Mouse (Mus musculus): ENCODE results near the gene Atf1. TPM values are rescaled to one million over a fixed set of nuclear protein-coding genes. Genes with fewer than 3 reads are reported as not detected.
"Not testable (repeated sequence)": the region's sequence is repeated elsewhere in the genome, so short reads cannot be mapped to it uniquely, and the experiment has no call there.

Atf1 gene
- polyA plus RNA-seq, 1 experiment from 2014 or later: 13.2 TPM

DNA sequence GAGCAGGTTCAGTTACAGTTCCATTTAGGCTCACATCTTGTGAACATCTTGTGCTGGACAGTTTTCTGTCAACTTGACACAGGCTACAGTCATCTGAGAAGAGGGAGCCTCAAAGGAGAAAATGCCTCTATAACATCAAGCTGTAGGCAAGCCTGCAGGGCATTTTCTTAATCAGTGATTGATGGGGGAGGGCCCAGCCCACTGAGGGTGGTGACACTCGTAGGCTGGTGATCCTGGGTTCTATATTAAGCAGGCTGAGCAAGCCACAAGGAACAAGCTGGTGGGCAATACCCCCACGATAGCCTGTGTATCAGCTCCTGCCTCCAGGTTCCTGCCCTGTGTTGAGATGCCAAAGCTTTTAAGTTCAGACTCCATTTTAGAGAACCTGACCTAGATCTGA, 41.3 kb downstream of the Atf1 start:
- no peak overlapping the region for H3K4me2 ChIP-seq (replicated peaks)
- no peaks in the 10 kb centered on the region for H3K27me3 ChIP-seq (ENCODE audit: control insufficient read depth, insufficient read depth, low read length)
- H3K4me1 ChIP-seq (replicated peaks; ENCODE audit: control insufficient read depth, insufficient read depth, low read length): no peaks in the 10 kb centered on the region
- no peak overlapping the region for H3K27ac ChIP-seq
- 84% methylated on average over 2 of the region's 2 CpGs for WGBS
- no peak overlapping the region for H3K4me3 ChIP-seq (replicated peaks; ENCODE audit: low read length)
- DNase-seq (ENCODE audit: low spot score) (no peak), ATAC-seq (ENCODE audit: low FRiP score) (no peak)
- no peak overlapping the region for H3K9ac ChIP-seq
- no peaks in the 10 kb centered on the region for H3K36me3 ChIP-seq (replicated peaks; ENCODE audit: control insufficient read depth, insufficient read depth)
- H3K9me3 ChIP-seq (ENCODE audit: control insufficient read depth, low read length): no peaks in the 10 kb centered on the region

DNA sequence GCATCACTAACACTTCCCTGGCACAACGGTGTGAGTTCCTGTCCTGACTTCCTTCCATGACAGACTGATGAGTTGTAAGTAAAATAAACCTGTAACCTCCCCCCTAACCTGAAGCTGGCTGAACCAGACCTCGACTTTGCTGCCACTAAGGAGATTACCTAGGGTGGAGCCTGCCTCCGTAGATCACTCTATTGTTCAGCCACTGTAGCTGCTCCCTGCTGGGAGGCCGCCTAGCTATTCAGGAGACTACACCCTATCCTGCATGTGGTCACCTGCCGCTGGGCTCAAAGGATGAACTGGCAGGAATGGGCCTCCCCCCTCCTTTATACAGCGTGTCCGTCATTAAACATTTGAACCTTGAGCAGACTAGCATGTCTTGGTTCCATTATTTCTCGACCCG, 42.2 kb downstream of the Atf1 start:
- DNase-seq (ENCODE audit: low spot score): no peak
- no peak for ATAC-seq (ENCODE audit: low FRiP score)
- Histone ChIP-seq H3K4me1 (replicated peaks; ENCODE audit: control insufficient read depth, insufficient read depth, low read length) (no peaks in the 10 kb centered on the region), H3K4me2 (replicated peaks) (no peak overlapping the region), H3K36me3 (replicated peaks; ENCODE audit: control insufficient read depth, insufficient read depth) (no peaks in the 10 kb centered on the region), H3K9ac (no peak overlapping the region), H3K4me3 (replicated peaks; ENCODE audit: low read length) (no peak overlapping the region), H3K9me3 (ENCODE audit: control insufficient read depth, low read length) (no peaks in the 10 kb centered on the region), H3K27ac (no peak overlapping the region), H3K27me3 (ENCODE audit: control insufficient read depth, insufficient read depth, low read length) (no peaks in the 10 kb centered on the region)
- WGBS: 13% methylated on average over 9 of the region's 9 CpGs

DNA sequence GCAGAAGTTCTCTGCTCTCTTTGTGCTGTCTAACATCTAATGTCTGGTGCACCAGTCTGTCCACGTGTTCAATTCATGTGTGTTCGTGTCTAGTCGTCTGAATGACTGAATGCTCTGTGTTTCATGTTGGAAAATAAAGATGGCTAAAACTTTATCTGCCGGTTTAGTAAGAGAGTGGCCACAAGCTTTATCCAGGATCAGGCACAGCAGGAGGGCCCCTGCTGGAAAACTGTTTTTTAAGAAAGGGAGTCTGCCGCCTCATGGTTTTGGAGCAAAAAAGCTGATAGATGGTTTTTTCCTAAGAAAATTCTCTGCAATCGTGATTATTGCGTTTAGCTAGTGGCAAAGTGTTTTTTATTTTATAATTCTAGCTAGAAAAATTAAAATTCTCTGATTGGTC, 43.0 kb downstream of the Atf1 start:
- not testable (repeated sequence) for H3K36me3 ChIP-seq (replicated peaks; ENCODE audit: control insufficient read depth, insufficient read depth); H3K4me2 ChIP-seq (replicated peaks); ATAC-seq (ENCODE audit: low FRiP score); H3K27ac ChIP-seq; H3K4me3 ChIP-seq (replicated peaks; ENCODE audit: low read length); H3K9ac ChIP-seq; H3K9me3 ChIP-seq (ENCODE audit: control insufficient read depth, low read length); H3K27me3 ChIP-seq (ENCODE audit: control insufficient read depth, insufficient read depth, low read length); H3K4me1 ChIP-seq (replicated peaks; ENCODE audit: control insufficient read depth, insufficient read depth, low read length); DNase-seq (ENCODE audit: low spot score)
- 24% methylated on average over 7 of the region's 7 CpGs for WGBS

DNA sequence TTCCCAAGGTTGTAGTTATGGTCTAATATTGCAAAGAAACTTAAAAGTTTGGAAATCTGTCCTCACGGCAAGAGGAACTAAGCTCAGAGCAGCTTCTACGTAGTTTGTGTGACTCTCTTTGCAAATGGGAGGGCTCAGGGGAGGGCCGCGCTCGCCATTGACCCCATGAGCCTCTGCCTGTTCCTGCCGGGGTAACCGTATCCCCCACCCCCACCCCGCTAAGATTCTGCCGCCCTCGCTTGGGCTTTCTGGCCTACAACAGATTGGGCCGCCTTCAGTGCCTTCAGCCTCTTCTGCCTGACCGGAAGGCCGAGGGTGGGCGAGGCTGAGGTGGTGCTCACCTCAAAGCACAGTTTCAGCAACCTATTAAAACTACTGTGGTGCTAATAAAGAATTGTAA, 43.8 kb downstream of the Atf1 start:
- H3K9ac ChIP-seq: no peak overlapping the region
- H3K36me3 ChIP-seq (replicated peaks; ENCODE audit: control insufficient read depth, insufficient read depth): no peaks in the 10 kb centered on the region
- no peaks in the 10 kb centered on the region for H3K27me3 ChIP-seq (ENCODE audit: control insufficient read depth, insufficient read depth, low read length)
- H3K4me1 ChIP-seq (replicated peaks; ENCODE audit: control insufficient read depth, insufficient read depth, low read length): no peaks in the 10 kb centered on the region
- DNase-seq (ENCODE audit: low spot score) (no peak), ATAC-seq (ENCODE audit: low FRiP score) (no peak)
- H3K4me2 ChIP-seq (replicated peaks): no peak overlapping the region
- no peak overlapping the region for H3K27ac ChIP-seq
- no peak overlapping the region for H3K4me3 ChIP-seq (replicated peaks; ENCODE audit: low read length)
- no peaks in the 10 kb centered on the region for H3K9me3 ChIP-seq (ENCODE audit: control insufficient read depth, low read length)
- 62% methylated on average over 14 of the region's 14 CpGs for WGBS

DNA sequence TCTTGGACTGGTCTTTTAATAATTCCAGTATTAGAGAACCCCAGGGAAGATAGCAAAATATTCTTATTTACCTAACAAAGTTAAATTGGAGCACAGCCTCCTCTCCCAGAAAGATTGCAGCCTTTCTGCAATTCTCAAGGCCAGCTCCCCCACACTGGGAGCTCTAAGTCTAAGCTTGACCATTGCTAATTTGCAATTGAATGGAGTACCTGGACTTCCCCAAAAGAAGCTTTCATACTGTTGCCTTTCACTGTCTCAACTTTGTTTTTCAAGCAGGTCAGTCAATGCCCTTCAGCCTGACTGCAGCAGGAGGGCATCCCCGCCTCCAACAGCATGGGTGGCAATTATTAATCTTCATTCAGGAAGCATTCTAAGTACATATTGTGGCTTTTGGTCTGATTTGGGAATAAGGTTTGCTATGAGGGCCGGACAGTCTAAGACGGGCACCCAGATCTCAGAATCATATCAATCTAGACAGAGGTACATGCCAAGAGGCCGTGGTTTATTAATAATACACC, 46.2 kb downstream of the Atf1 start:
- not testable (repeated sequence) for H3K4me3 ChIP-seq (replicated peaks; ENCODE audit: low read length); ATAC-seq (ENCODE audit: low FRiP score); H3K9ac ChIP-seq; H3K27ac ChIP-seq; H3K27me3 ChIP-seq (ENCODE audit: control insufficient read depth, insufficient read depth, low read length); DNase-seq (ENCODE audit: low spot score); H3K4me2 ChIP-seq (replicated peaks); H3K36me3 ChIP-seq (replicated peaks; ENCODE audit: control insufficient read depth, insufficient read depth); H3K4me1 ChIP-seq (replicated peaks; ENCODE audit: control insufficient read depth, insufficient read depth, low read length); H3K9me3 ChIP-seq (ENCODE audit: control insufficient read depth, low read length)
- 91% methylated on average over 4 of the region's 4 CpGs for WGBS

DNA sequence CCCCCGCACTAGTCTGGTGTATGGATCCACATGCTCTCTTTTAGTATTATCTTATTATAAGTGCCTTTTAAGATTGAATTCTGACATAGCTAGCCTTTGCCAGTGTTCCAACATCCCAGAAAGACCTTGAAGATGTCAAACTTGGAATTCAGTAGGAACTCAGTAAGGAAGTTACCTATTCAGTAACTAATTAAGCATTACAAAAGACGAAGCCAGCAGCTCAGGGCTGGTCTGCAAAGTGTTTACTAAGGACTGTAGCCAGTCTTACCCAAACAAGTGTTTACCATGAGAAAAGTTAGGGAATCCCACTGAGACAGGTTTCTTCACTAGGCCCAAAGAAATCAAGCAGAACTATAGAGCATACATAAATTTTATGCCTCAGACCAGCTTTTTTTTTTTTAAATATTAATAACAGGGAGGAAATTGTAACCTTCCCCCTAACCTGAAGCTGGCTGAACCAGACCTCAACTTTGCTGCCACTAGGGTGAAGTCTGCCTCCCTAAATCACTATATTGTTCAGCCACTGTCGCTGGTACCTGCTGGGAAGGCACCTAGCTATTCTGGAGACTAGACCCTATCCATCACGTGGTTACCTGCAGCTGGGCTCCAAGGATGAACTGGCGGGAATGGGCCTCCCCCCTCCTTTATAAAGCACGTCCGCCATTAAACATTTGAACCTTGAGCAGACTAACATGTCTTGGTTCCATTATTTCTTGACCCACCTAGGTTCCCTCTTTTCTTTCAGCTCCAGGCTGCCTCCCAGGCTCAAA, 47.4 kb downstream of the Atf1 start:
- no peaks in the 10 kb centered on the region for H3K36me3 ChIP-seq (replicated peaks; ENCODE audit: control insufficient read depth, insufficient read depth)
- H3K27ac ChIP-seq: no peak overlapping the region
- ATAC-seq (ENCODE audit: low FRiP score) (no peak), DNase-seq (ENCODE audit: low spot score) (no peak)
- no peak overlapping the region for H3K4me2 ChIP-seq (replicated peaks)
- no peaks in the 10 kb centered on the region for H3K27me3 ChIP-seq (ENCODE audit: control insufficient read depth, insufficient read depth, low read length)
- WGBS: 90% methylated on average over 7 of the region's 7 CpGs
- H3K9ac ChIP-seq: no peak overlapping the region
- no peak overlapping the region for H3K4me3 ChIP-seq (replicated peaks; ENCODE audit: low read length)
- no peaks in the 10 kb centered on the region for H3K9me3 ChIP-seq (ENCODE audit: control insufficient read depth, low read length)
- H3K4me1 ChIP-seq (replicated peaks; ENCODE audit: control insufficient read depth, insufficient read depth, low read length): no peaks in the 10 kb centered on the region

DNA sequence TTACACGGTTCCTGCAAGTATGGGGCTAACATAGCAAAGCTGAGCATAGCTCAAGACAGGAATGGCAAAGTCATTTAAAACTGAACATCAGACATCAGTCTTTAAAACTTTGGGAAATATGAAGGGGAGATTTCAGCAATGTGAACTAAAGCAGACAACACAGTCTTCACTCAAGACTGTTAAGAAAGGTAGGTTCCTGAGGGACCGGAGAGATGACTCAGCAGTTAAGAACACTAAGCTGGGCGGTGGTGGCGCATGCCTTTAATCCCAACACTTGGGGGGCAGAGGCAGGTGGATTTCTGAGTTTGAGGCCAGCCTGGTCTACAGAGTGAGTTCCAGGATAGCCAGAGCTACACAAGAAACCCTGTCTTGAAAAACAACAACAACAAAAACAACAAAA, 48.8 kb downstream of the Atf1 start:
- no peak overlapping the region for H3K4me2 ChIP-seq (replicated peaks)
- no peak overlapping the region for H3K9ac ChIP-seq
- no peak overlapping the region for H3K27ac ChIP-seq
- H3K9me3 ChIP-seq (ENCODE audit: control insufficient read depth, low read length): no peaks in the 10 kb centered on the region
- no peaks in the 10 kb centered on the region for H3K27me3 ChIP-seq (ENCODE audit: control insufficient read depth, insufficient read depth, low read length)
- 94% methylated on average over 4 of the region's 4 CpGs for WGBS
- H3K36me3 ChIP-seq (replicated peaks; ENCODE audit: control insufficient read depth, insufficient read depth): no peaks in the 10 kb centered on the region
- no peak overlapping the region for H3K4me3 ChIP-seq (replicated peaks; ENCODE audit: low read length)
- DNase-seq (ENCODE audit: low spot score): no peak
- ATAC-seq (ENCODE audit: low FRiP score): no peak
- no peaks in the 10 kb centered on the region for H3K4me1 ChIP-seq (replicated peaks; ENCODE audit: control insufficient read depth, insufficient read depth, low read length)

DNA sequence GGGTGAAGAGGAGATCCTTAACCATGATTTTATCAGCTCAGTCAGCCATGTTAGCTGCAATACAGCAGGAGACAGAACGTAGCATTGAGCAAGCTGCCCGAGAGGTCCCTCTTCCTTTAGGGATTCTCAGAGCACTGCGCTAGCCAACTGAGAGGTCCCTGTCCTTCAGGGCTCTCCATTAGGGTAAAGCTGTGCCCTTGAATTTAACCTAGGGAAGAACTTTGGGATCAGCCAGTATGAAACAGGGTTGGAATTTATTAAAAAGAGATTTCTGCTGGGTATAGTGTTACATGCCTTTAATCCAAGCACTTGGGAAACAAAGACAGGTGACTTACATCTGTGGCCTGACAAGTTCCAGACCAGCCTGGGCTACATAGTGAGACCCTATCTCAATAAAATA, 50.0 kb downstream of the Atf1 start:
- H3K9me3 ChIP-seq (ENCODE audit: control insufficient read depth, low read length): no peaks in the 10 kb centered on the region
- H3K4me2 ChIP-seq (replicated peaks): no peak overlapping the region
- DNase-seq (ENCODE audit: low spot score): no peak
- no peaks in the 10 kb centered on the region for H3K36me3 ChIP-seq (replicated peaks; ENCODE audit: control insufficient read depth, insufficient read depth)
- no peak overlapping the region for H3K27ac ChIP-seq
- WGBS: 87% methylated on average over 3 of the region's 3 CpGs
- no peak overlapping the region for H3K9ac ChIP-seq
- H3K27me3 ChIP-seq (ENCODE audit: control insufficient read depth, insufficient read depth, low read length): no peaks in the 10 kb centered on the region
- H3K4me1 ChIP-seq (replicated peaks; ENCODE audit: control insufficient read depth, insufficient read depth, low read length): no peaks in the 10 kb centered on the region
- no peak for ATAC-seq (ENCODE audit: low FRiP score)
- no peak overlapping the region for H3K4me3 ChIP-seq (replicated peaks; ENCODE audit: low read length)

DNA sequence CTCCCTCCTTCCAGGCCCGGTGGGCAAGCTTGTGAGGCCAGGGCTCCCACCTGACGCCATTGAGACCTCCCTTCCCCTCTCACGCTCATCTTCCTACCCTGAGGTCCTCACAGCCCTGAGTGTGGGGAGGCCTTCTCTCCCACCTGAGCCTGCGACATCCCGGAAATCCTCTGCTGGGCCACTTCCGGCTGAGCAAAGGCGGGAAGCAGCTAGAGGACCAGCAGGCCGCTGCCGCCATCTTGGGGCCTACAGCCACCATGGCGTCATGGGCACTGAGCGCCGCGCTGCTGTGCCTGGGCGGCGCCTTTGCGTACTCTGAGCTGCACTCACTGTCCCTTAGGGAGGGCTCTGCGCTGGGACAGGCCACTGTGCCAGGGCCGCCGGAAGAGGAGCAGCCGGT, 53.0 kb downstream of the Atf1 start, which contains the start of gene Tmprss12:
Tmprss12 (plus strand) TSS at position 212 of the 400 bp plus-strand sequence.
- no peak within 1 kb of the TSS for H3K4me3 ChIP-seq (replicated peaks; ENCODE audit: low read length)
- H3K9me3 ChIP-seq (ENCODE audit: control insufficient read depth, low read length): no peaks in the 10 kb centered on the region
- WGBS: 98% methylated on average over 20 of the region's 20 CpGs
- DNase-seq (ENCODE audit: low spot score) (no peak), ATAC-seq (ENCODE audit: low FRiP score) (no peak)
- no peaks in the 10 kb centered on the region for H3K4me1 ChIP-seq (replicated peaks; ENCODE audit: control insufficient read depth, insufficient read depth, low read length)
- H3K36me3 ChIP-seq (replicated peaks; ENCODE audit: control insufficient read depth, insufficient read depth): no peaks in the 10 kb centered on the region
- H3K27ac ChIP-seq: no peak within 1 kb of the TSS
- no peak within 1 kb of the TSS for H3K4me2 ChIP-seq (replicated peaks)
- H3K27me3 ChIP-seq (ENCODE audit: control insufficient read depth, insufficient read depth, low read length): no peaks in the 10 kb centered on the region
- H3K9ac ChIP-seq: no peak within 1 kb of the TSS

DNA sequence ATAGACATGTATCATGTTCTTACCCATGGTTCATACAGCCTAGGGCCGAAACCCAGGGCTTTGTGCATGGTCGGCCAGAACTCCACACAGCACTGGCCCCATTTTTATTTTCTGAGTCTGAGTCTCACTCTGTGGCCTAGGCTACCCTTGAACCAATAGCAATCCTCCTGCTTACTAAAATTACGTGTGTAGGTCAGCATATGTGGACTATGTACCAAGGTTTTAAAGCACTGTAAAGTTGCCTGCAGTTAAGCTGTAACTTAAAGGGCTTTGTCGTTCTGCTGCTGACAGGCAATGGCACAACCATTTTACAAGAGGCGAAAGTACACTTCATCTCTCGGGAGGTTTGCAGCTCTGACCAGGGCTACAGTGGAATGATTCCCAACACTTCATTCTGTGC, 61.4 kb downstream of the Atf1 start:
- no peak overlapping the region for H3K9ac ChIP-seq
- no peaks in the 10 kb centered on the region for H3K4me1 ChIP-seq (replicated peaks; ENCODE audit: control insufficient read depth, insufficient read depth, low read length)
- no peaks in the 10 kb centered on the region for H3K36me3 ChIP-seq (replicated peaks; ENCODE audit: control insufficient read depth, insufficient read depth)
- H3K27me3 ChIP-seq (ENCODE audit: control insufficient read depth, insufficient read depth, low read length): no peaks in the 10 kb centered on the region
- 94% methylated on average over 6 of the region's 6 CpGs for WGBS
- H3K27ac ChIP-seq: no peak overlapping the region
- H3K9me3 ChIP-seq (ENCODE audit: control insufficient read depth, low read length): no peaks in the 10 kb centered on the region
- no peak overlapping the region for H3K4me3 ChIP-seq (replicated peaks; ENCODE audit: low read length)
- no peak for DNase-seq (ENCODE audit: low spot score)
- ATAC-seq (ENCODE audit: low FRiP score): no peak
- no peak overlapping the region for H3K4me2 ChIP-seq (replicated peaks)

Data from hindbrain, embryonic 14.5 days (tissue).